In the genomic region with DNA sequence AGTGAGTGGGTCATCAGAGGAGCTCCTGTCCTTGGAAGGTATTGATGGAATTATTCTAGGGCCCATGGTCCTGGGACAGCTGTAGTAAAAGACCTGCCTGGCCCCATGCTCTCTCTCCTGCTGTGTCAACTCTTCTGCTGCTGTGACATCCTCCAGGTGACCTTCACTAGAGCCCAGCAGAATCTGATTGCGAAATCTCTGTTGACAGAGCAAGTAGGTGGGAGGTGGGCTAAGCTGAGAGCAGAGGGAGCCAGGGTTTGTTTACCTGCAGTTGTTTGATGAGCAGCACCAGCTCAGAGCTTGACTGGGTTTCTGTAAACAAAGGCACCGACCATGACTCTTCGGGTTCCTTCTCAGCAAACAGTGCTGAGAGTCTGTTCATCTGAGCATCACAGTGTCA, we compare ENCODE assay signal across 20 mouse cellular contexts.
DNase-seq lines count a peak whose midpoint lies in the region; ATAC-seq and TF ChIP-seq lines count a peak whose summit lies in the region.
"Had no signal": no experiment of that assay in that cellular context is flagged by ENCODE, and none has a peak within 500 bp of the region (broad histone marks: within the 10 kb centered on the region; RNA-seq: fewer than 3 reads in every experiment).

No protein-coding gene starts in this region.

- no peak overlapping the region for H3K9ac ChIP-seq in kidney, embryonic 14.5 days (ENCODE audit: low read depth, low read length)
- no peak overlapping the region for H3K9ac ChIP-seq in liver, embryonic 14.5 days (replicated peaks)
- H3K9ac ChIP-seq in stomach, postnatal 0 days (ENCODE audit: low read length): no peak overlapping the region
- H3K9ac ChIP-seq: embryonic facial prominence, embryonic 13.5 days; forebrain, embryonic 13.5 days; hindbrain, embryonic 15.5 days; midbrain, embryonic 12.5 days had no signal

- WGBS in kidney, embryonic 14.5 days: 43% methylated on average over 3 of the region's 3 CpGs
- 32% methylated on average over 3 of the region's 3 CpGs for WGBS in liver, embryonic 14.5 days (ENCODE audit: insufficient replicate concordance)
- 34% methylated on average over 3 of the region's 3 CpGs for WGBS in stomach, postnatal 0 days

- peak; percentile 74; the same call in 1 of the 2 replicates for ATAC-seq in kidney, embryonic 14.5 days (ENCODE audit: low FRiP score, low TSS enrichment)
- peak; percentile 63 for ATAC-seq in liver, embryonic 14.5 days (ENCODE audit: insufficient read depth)
- ATAC-seq in stomach, postnatal 0 days (ENCODE audit: low FRiP score, low TSS enrichment): 0 out of 2 replicates have a peak, but pooled peaks have one; percentile 38
- ATAC-seq: forebrain, embryonic 13.5 days had no signal

- H3K4me2 ChIP-seq in kidney, embryonic 14.5 days (replicated peaks; ENCODE audit: low read depth, low read length): no peak overlapping the region
- no peak overlapping the region for H3K4me2 ChIP-seq in liver, embryonic 14.5 days (ENCODE audit: low read depth)
- H3K4me2 ChIP-seq in stomach, postnatal 0 days (replicated peaks; ENCODE audit: low read depth): no peak overlapping the region
- H3K4me2 ChIP-seq: embryonic facial prominence, embryonic 13.5 days; forebrain, embryonic 13.5 days; hindbrain, embryonic 15.5 days; midbrain, embryonic 12.5 days had no signal

- H3K27ac ChIP-seq in kidney, embryonic 14.5 days (ENCODE audit: low read depth, low read length): peak overlapping the region; percentile 42; the same call in 1 of the 2 replicates
- H3K27ac ChIP-seq in liver, embryonic 14.5 days: no peak overlapping the region
- no peak overlapping the region for H3K27ac ChIP-seq in stomach, postnatal 0 days (replicated peaks)
- H3K27ac ChIP-seq: embryonic facial prominence, embryonic 13.5 days; forebrain, embryonic 13.5 days; hindbrain, embryonic 15.5 days; midbrain, embryonic 12.5 days had no signal

- DNase-seq in kidney, postnatal 10 days: no peak
- peak; percentile 29 for DNase-seq in liver
- DNase-seq in liver, embryonic 14.5 days (ENCODE audit: low read depth in 3 of 3, low spot score in 3 of 3): peak; percentile 23 to 33 (median 28)
- DNase-seq in stomach, postnatal 0 days (ENCODE audit: low spot score): no peak
- no peak for DNase-seq in T-cell, adult 2 months (ENCODE audit: low spot score)
- no peak for DNase-seq in embryo, embryonic 11 days
- DNase-seq: cerebellum, adult 11-12 months; cerebellum, postnatal 10 days; kidney, adult 11 months; lung, adult 2 months; lung, postnatal 14 days; right cerebral cortex, postnatal 25 days; spleen, adult 18-20 months; thymus, postnatal 14 days had no signal

- H3K4me3 ChIP-seq in kidney, embryonic 14.5 days (ENCODE audit: low read length): no peak overlapping the region
- H3K4me3 ChIP-seq in liver, embryonic 14.5 days (ENCODE audit: insufficient read depth in 1 of 2, low read depth in 2 of 2, low read length in 2 of 2): no peak overlapping the region
- H3K4me3 ChIP-seq in stomach, postnatal 0 days (ENCODE audit: low read depth, low read length): no peak overlapping the region
- H3K4me3 ChIP-seq: embryonic facial prominence, embryonic 13.5 days; erythroblast, embryonic 14.5 days; forebrain, embryonic 13.5 days; hindbrain, embryonic 15.5 days; midbrain, embryonic 12.5 days had no signal

- H3K9me3 ChIP-seq in kidney, embryonic 14.5 days (ENCODE audit: control insufficient read depth, low read length): no peaks in the 10 kb centered on the region
- no peaks in the 10 kb centered on the region for H3K9me3 ChIP-seq in liver, embryonic 14.5 days (ENCODE audit: control insufficient read depth, low read length)
- H3K9me3 ChIP-seq in stomach, postnatal 0 days (ENCODE audit: control insufficient read depth, low read length): no peaks in the 10 kb centered on the region
- H3K9me3 ChIP-seq: embryonic facial prominence, embryonic 13.5 days; forebrain, embryonic 13.5 days; hindbrain, embryonic 15.5 days; midbrain, embryonic 12.5 days had no signal

- no peaks in the 10 kb centered on the region for H3K36me3 ChIP-seq in kidney, embryonic 14.5 days (ENCODE audit: control insufficient read depth, insufficient read depth, low read length)
- no peaks in the 10 kb centered on the region for H3K36me3 ChIP-seq in liver, embryonic 14.5 days (replicated peaks; ENCODE audit: control insufficient read depth, insufficient read depth, low read depth)
- H3K36me3 ChIP-seq in stomach, postnatal 0 days (ENCODE audit: control insufficient read depth, insufficient read depth, low read length): no peaks in the 10 kb centered on the region
- H3K36me3 ChIP-seq: embryonic facial prominence, embryonic 13.5 days; hindbrain, embryonic 15.5 days; midbrain, embryonic 12.5 days had no signal

- peaks cover 6% of the 10 kb centered on the region; the same call in 1 of the 2 replicates for H3K4me1 ChIP-seq in kidney, embryonic 14.5 days (ENCODE audit: control insufficient read depth, insufficient read depth, low read length)
- peaks cover 0 to 16% of the 10 kb centered on the region in 2 experiments; a peak in 2 of 4 replicates for H3K4me1 ChIP-seq in liver, embryonic 14.5 days (replicated peaks; ENCODE audit: control insufficient read depth in 2 of 2, insufficient read depth in 2 of 2, low read length in 1 of 2)
- H3K4me1 ChIP-seq in stomach, postnatal 0 days (replicated peaks; ENCODE audit: control insufficient read depth, insufficient read depth): no peaks in the 10 kb centered on the region

- TF ChIP-seq CTCF in liver, embryonic 14.5 days (IDR thresholded peaks at IDR 0.05; ENCODE audit: low read depth): no peak
- TF ChIP-seq CTCF in stomach, postnatal 0 days (IDR thresholded peaks at IDR 0.05; ENCODE audit: low read depth): no peak

- no peak for TF ChIP-seq EP300 in liver, embryonic 14.5 days (IDR thresholded peaks at IDR 0.05; ENCODE audit: low read depth)
- TF ChIP-seq EP300 in stomach, postnatal 0 days (optimal IDR thresholded peaks at IDR 0.05): no peak

- no peaks in the 10 kb centered on the region for H3K27me3 ChIP-seq in kidney, embryonic 14.5 days (ENCODE audit: control insufficient read depth, insufficient read depth, low read length)
- H3K27me3 ChIP-seq in liver, embryonic 14.5 days (ENCODE audit: control insufficient read depth, insufficient read depth, low read length): no peaks in the 10 kb centered on the region
- no peaks in the 10 kb centered on the region for H3K27me3 ChIP-seq in stomach, postnatal 0 days (ENCODE audit: control insufficient read depth, insufficient read depth, low read length)
- H3K27me3 ChIP-seq: embryonic facial prominence, embryonic 13.5 days; forebrain, embryonic 13.5 days; hindbrain, embryonic 15.5 days had no signal

Comparison
In these comparisons a context has a peak if more than half of its experiments do, and no peak if none do; other contexts are left out.
1. DNase-seq: peak in liver (single experiment) and liver, embryonic 14.5 days (3 of 3); none in kidney, postnatal 10 days (single experiment), stomach, postnatal 0 days (single experiment), T-cell, adult 2 months (single experiment) and embryo, embryonic 11 days (single experiment).
2. Peak in every context shown above with its lines, with median percentiles within 50 percentile points of each other: ATAC-seq.